Mouse (Mus musculus): ENCODE results near the gene Rpl4.
"Not testable (repeated sequence)": the region's sequence is repeated elsewhere in the genome, so short reads cannot be mapped to it uniquely, and the experiment has no call there.

Gene Rpl4

GRCm38 (mm10) chr9:64172816-64173665, at the start of gene Rpl4, which contains the start of gene Zwilch:
Rpl4 (plus strand) TSS chr9:64173375.
Zwilch (minus strand) TSS chr9:64173104.
- peak; percentile 70 for DNase-seq

GRCm38 (mm10) chr9:64124846-64125245, 48.3 kb upstream of the Rpl4 start:
- DNase-seq: not testable (repeated sequence)

- DNase-seq: no peak
These were observed 47.9 kb upstream of the Rpl4 start for GRCm38 (mm10) chr9:64125307-64125706.

- no peak for DNase-seq
These were observed 47.1 kb upstream of the Rpl4 start for GRCm38 (mm10) chr9:64126121-64126520.

- no peak for DNase-seq
These were observed 41.6 kb upstream of the Rpl4 start for GRCm38 (mm10) chr9:64131623-64132022.

GRCm38 (mm10) chr9:64138896-64139295, 34.3 kb upstream of the Rpl4 start:
- peak; percentile 7 for DNase-seq

- DNase-seq: no peak
These were observed 33.3 kb upstream of the Rpl4 start for GRCm38 (mm10) chr9:64139879-64140278.

GRCm38 (mm10) chr9:64156641-64157040, 16.5 kb upstream of the Rpl4 start:
- DNase-seq: no peak

- DNase-seq: no peak
These were observed 12.7 kb upstream of the Rpl4 start for GRCm38 (mm10) chr9:64160471-64160870.

GRCm38 (mm10) chr9:64169967-64170366, 3.2 kb upstream of the Rpl4 start:
- DNase-seq: not testable (repeated sequence)

- DNase-seq: no peak
These were observed 895 bp upstream of the Rpl4 start for GRCm38 (mm10) chr9:64172145-64172815.

- DNase-seq: no peak
These were observed 568 bp downstream of the Rpl4 start for GRCm38 (mm10) chr9:64173666-64174220.

GRCm38 (mm10) chr9:64174341-64174740, 1.2 kb downstream of the Rpl4 start:
- DNase-seq: no peak

GRCm38 (mm10) chr9:64174766-64175165, 1.6 kb downstream of the Rpl4 start:
- no peak for DNase-seq

- no peak for DNase-seq
These were observed 2.2 kb downstream of the Rpl4 start for GRCm38 (mm10) chr9:64175378-64175777.

- no peak for DNase-seq
These were observed 5.4 kb downstream of the Rpl4 start for GRCm38 (mm10) chr9:64178610-64178973.

- DNase-seq: peak; percentile 86
These were observed 5.9 kb downstream of the Rpl4 start, which contains the start of gene Snapc5 for GRCm38 (mm10) chr9:64178974-64179646. Snapc5 (plus strand) TSS chr9:64179274.

GRCm38 (mm10) chr9:64183295-64183694, 10.1 kb downstream of the Rpl4 start:
- DNase-seq: not testable (repeated sequence)

- DNase-seq: no peak
These were observed 11.1 kb downstream of the Rpl4 start for GRCm38 (mm10) chr9:64184166-64184840.

GRCm38 (mm10) chr9:64193879-64194278, 20.7 kb downstream of the Rpl4 start:
- no peak for DNase-seq

- DNase-seq: no peak
These were observed 22.4 kb downstream of the Rpl4 start for GRCm38 (mm10) chr9:64195554-64195953.

GRCm38 (mm10) chr9:64197524-64197923, 24.3 kb downstream of the Rpl4 start:
- DNase-seq: no peak
